Mouse (Mus musculus) CH12.LX (cell line): ENCODE measurements at regions not wholly inside any gene's neighbourhood (a gene's known extent, or its start where the extent isn't known, plus 50 kb on each side); places are given as distances from the start of the nearest gene placed in this dataset.

Experiments used
- DNase-seq: peaks from one replicate; pipeline ENCODE4 v3.0.0-alpha.2; 2013; ENCODE audit errors: extremely low read depth
- H3K27ac ChIP-seq: 2 replicates; pipeline ENCODE4 v1.5.1; 2012; ENCODE audit warnings: low read depth, mild to moderate bottlenecking, control low read depth, moderate library complexity; ENCODE audit not compliant: insufficient read depth
- H3K27me3 ChIP-seq: replicated peaks from 2 replicates; pipeline ENCODE3; 2012; ENCODE audit warnings: inconsistent platforms
- H3K36me3 ChIP-seq, 2 experiments: replicated peaks in 1 of 2; 2 replicates each; pipeline versions ENCODE3 to v1.6.1; 2012; ENCODE audit warnings: inconsistent platforms in 1 of 2, low read length in 1 of 2, mild to moderate bottlenecking in 1 of 2, mixed read lengths in 1 of 2, moderate library complexity in 1 of 2; ENCODE audit not compliant: control insufficient read depth in 1 of 2, insufficient read depth in 1 of 2
- H3K4me1 ChIP-seq, 2 experiments: 2 replicates each; pipeline ENCODE4 v1.6.1; 2012; ENCODE audit warnings: inconsistent platforms in 1 of 2, moderate library complexity in 1 of 2; ENCODE audit not compliant: insufficient read depth in 2 of 2, control insufficient read depth in 1 of 2
- H3K4me2 ChIP-seq: 2 replicates; pipeline ENCODE4 v1.6.1; 2012; ENCODE audit warnings: low read depth, mild to moderate bottlenecking, control low read depth; ENCODE audit not compliant: poor library complexity, insufficient read depth, severe bottlenecking
- H3K4me3 ChIP-seq, 3 experiments: fragments of 150-350 bp in 1 of 3; sonication (generic) in 1 of 3; replicated peaks in 1 of 3; 2 replicates each; pipeline versions ENCODE3 to v1.5.1; 2011 to 2012; ENCODE audit warnings: low read depth in 2 of 3, low read length in 2 of 3, mild to moderate bottlenecking in 2 of 3, moderate library complexity in 2 of 3, control low read depth in 1 of 3, improper control_type of control experiment in 1 of 3, inconsistent platforms in 1 of 3, mixed read lengths in 1 of 3; ENCODE audit not compliant: poor library complexity in 1 of 3
- H3K79me2 ChIP-seq: replicated peaks from 2 replicates; pipeline ENCODE4 v1.6.1; 2012; ENCODE audit warnings: mild to moderate bottlenecking, moderate library complexity; ENCODE audit not compliant: control insufficient read depth, poor library complexity, insufficient read depth, severe bottlenecking; ENCODE audit errors: extremely low read depth
- H3K9ac ChIP-seq: 2 replicates; pipeline ENCODE4 v1.6.1; 2012; ENCODE audit warnings: low read depth, mild to moderate bottlenecking, control low read depth, moderate library complexity; ENCODE audit not compliant: insufficient read depth
- H3K9me3 ChIP-seq: replicated peaks from 2 replicates; pipeline ENCODE3; 2012; ENCODE audit warnings: low read length, inconsistent platforms, mixed read lengths
- BHLHE40 ChIP-seq: IDR thresholded peaks from 2 replicates; pipeline ENCODE4 v1.6.1; 2011; ENCODE audit warnings: mild to moderate bottlenecking, low read depth, low read length, improper control_type of control experiment
- CHD2 ChIP-seq: IDR thresholded peaks from 2 replicates; pipeline ENCODE4 v1.6.1; 2011; ENCODE audit warnings: low read length, improper control_type of control experiment
- CTCF ChIP-seq, 2 experiments: IDR thresholded peaks in 1 of 2; conservative IDR thresholded peaks in 1 of 2; 2 replicates each; pipeline ENCODE4 v1.5.1; 2011 to 2012; ENCODE audit warnings: low read depth in 2 of 2, low read length in 2 of 2, improper control_type of control experiment in 1 of 2, inconsistent platforms in 1 of 2, mild to moderate bottlenecking in 1 of 2, moderate library complexity in 1 of 2
- HCFC1 ChIP-seq: IDR thresholded peaks from 2 replicates; pipeline ENCODE4 v1.6.1; 2012; ENCODE audit warnings: low read depth, mild to moderate bottlenecking, inconsistent platforms, low read length, improper control_type of control experiment
- IRF4 ChIP-seq: IDR thresholded peaks from 2 replicates; pipeline ENCODE4 v1.6.1; 2014; ENCODE audit warnings: low read depth, mild to moderate bottlenecking, inconsistent platforms, low read length, improper control_type of control experiment
- JUND ChIP-seq: conservative IDR thresholded peaks from 2 replicates; pipeline ENCODE4 v1.6.1; 2011; ENCODE audit warnings: low read depth, low read length, improper control_type of control experiment
- KAT2A ChIP-seq: IDR thresholded peaks from 2 replicates; pipeline ENCODE4 v1.6.1; 2012; ENCODE audit warnings: low read length, improper control_type of control experiment, inconsistent platforms; ENCODE audit not compliant: insufficient replicate concordance
- MAX ChIP-seq: IDR thresholded peaks from 2 replicates; pipeline ENCODE4 v1.6.1; 2011; ENCODE audit warnings: low read length, improper control_type of control experiment
- MXI1 ChIP-seq: IDR thresholded peaks from 2 replicates; pipeline ENCODE4 v1.6.1; 2011; ENCODE audit warnings: mild to moderate bottlenecking, low read depth, low read length, improper control_type of control experiment
- PAX5 ChIP-seq: IDR thresholded peaks from 2 replicates; pipeline ENCODE4 v1.6.1; 2012; ENCODE audit warnings: low read length, inconsistent platforms, mixed read lengths
- SIN3A ChIP-seq: IDR thresholded peaks from 2 replicates; pipeline ENCODE4 v1.6.1; 2012; ENCODE audit warnings: low read length, improper control_type of control experiment, inconsistent platforms
- TCF12 ChIP-seq: IDR thresholded peaks from 2 replicates; pipeline ENCODE4 v1.6.1; 2014; ENCODE audit warnings: low read depth, mild to moderate bottlenecking, inconsistent platforms, low read length, improper control_type of control experiment
- UBTF ChIP-seq: IDR thresholded peaks from 2 replicates; pipeline ENCODE4 v1.6.1; 2012; ENCODE audit warnings: low read depth, mild to moderate bottlenecking, inconsistent platforms, low read length, improper control_type of control experiment, moderate library complexity
- USF1 ChIP-seq: IDR thresholded peaks from 2 replicates; pipeline ENCODE4 v1.6.1; 2014; ENCODE audit warnings: low read depth, mild to moderate bottlenecking, inconsistent platforms, low read length, improper control_type of control experiment
- USF2 ChIP-seq: conservative IDR thresholded peaks from 2 replicates; pipeline ENCODE4 v1.6.1; 2011; ENCODE audit warnings: low read depth, low read length, improper control_type of control experiment
- ZC3H11A ChIP-seq: IDR thresholded peaks from 2 replicates; pipeline ENCODE4 v1.6.1; 2012; ENCODE audit warnings: low read depth, mild to moderate bottlenecking, inconsistent platforms, low read length, improper control_type of control experiment
- ZKSCAN1 ChIP-seq: IDR thresholded peaks from 2 replicates; pipeline ENCODE4 v1.6.1; 2012; ENCODE audit warnings: low read depth, inconsistent platforms, low read length, improper control_type of control experiment, borderline replicate concordance
- ZMIZ1 ChIP-seq: IDR thresholded peaks from 2 replicates; pipeline ENCODE4 v1.6.1; 2012; ENCODE audit warnings: low read depth, mild to moderate bottlenecking, inconsistent platforms, low read length, improper control_type of control experiment
- dilution Hi-C: fragments of 300-500 bp; cut with MboI; formaldehyde crosslinking; loops from 2 replicates; pipeline ENCODE4 v1.14.3; 2020; ENCODE audit warnings: low sequenced_read_pairs; ENCODE audit not compliant: extremely low pct_unique_long_range_greater_than_20kb, extremely low pct_ligation_motif_present
- in situ Hi-C: fragments of 300-500 bp; cut with MboI; formaldehyde crosslinking; loops from 3 replicates; pipeline ENCODE4 v1.14.3; 2019; ENCODE audit warnings: low sequenced_read_pairs, low pct_ligation_motif_present, low pct_unique_long_range_greater_than_20kb, mixed read lengths

DNA sequence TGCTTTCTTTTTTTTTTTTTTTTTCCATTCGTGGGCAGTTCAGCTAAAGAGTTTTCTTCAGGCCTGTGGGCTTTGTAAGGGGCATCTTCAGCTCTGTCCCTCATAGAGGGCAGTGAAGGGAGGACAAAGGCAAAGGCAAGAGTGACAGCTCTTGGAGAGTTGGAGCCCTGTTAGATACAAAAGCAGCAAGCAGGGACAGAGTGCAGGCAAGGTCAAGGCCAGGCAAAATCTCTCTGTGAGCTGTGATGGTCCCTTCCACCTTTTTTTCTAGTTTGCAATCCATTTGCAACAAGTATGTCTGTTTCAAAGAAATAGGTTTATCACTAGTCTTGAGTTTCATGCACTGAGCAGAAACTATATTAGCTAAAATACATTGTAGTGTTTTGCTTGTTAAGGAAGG lies 86.2 kb upstream of the P2ry1 start:
- Histone ChIP-seq H3K27me3 (no peaks in the 10 kb centered on the region), H3K4me2 (no peak overlapping the region), H3K9ac (no peak overlapping the region), H3K36me3 (no peaks in the 10 kb centered on the region), H3K4me1 (no peaks in the 10 kb centered on the region), H3K79me2 (no peaks in the 10 kb centered on the region), H3K9me3 (no peaks in the 10 kb centered on the region), H3K4me3 (no peak overlapping the region), H3K27ac (no peak overlapping the region)
- DNase-seq: no peak
- TF ChIP-seq USF1: no peak
- TF ChIP-seq PAX5: no peak
- TF ChIP-seq MXI1: no peak
- TF ChIP-seq KAT2A: no peak
- no peak for TF ChIP-seq USF2
- TF ChIP-seq UBTF: no peak
- TF ChIP-seq IRF4: no peak
- TF ChIP-seq BHLHE40: no peak
- in situ Hi-C loops (no loop called here), dilution Hi-C loops (no loop called here)

- H3K4me1 ChIP-seq: no peaks in the 10 kb centered on the region
- TF ChIP-seq MAX: no peak
- TF ChIP-seq TCF12: no peak
- no peak for TF ChIP-seq SIN3A
- TF ChIP-seq ZC3H11A: no peak
- TF ChIP-seq JUND: no peak
- no peak for TF ChIP-seq CHD2
- TF ChIP-seq ZKSCAN1: no peak
- TF ChIP-seq CTCF (conservative IDR thresholded peaks at IDR 0.05 in 1 of 2, IDR thresholded peaks at IDR 0.05 in 1 of 2; ENCODE audit: low read depth in 2 of 2, low read length in 2 of 2): no peak
- TF ChIP-seq HCFC1: no peak
- TF ChIP-seq ZMIZ1: no peak
- H3K36me3 ChIP-seq: no peaks in the 10 kb centered on the region
- in situ Hi-C loops: no loop called here
- no peak overlapping the region for H3K9ac ChIP-seq
- dilution Hi-C loops: no loop called here
- DNase-seq: no peak
- no peak overlapping the region for H3K4me2 ChIP-seq
- H3K27ac ChIP-seq: no peak overlapping the region
- H3K27me3 ChIP-seq: no peaks in the 10 kb centered on the region
- H3K79me2 ChIP-seq: no peaks in the 10 kb centered on the region
- H3K9me3 ChIP-seq: no peaks in the 10 kb centered on the region
- no peak overlapping the region for H3K4me3 ChIP-seq
Measured at GRCm38 (mm10) chr3:60917271-60917670, 85.3 kb upstream of the P2ry1 start.
